Mouse (Mus musculus): Measurements from ENCODE around the gene Zfp217. TPM values are rescaled to one million over a fixed set of nuclear protein-coding genes. Genes with fewer than 3 reads are reported as not detected.
A peak's percentile ranks its signal among the peaks of the same experiment; 100 is the strongest.

The Zfp217 gene
- polyA plus RNA-seq, 1 experiment from 2014 or later = 2.8 TPM

- no peak overlapping the region for H3K4me3 ChIP-seq
- WGBS = 81% methylated on average over 5 of the region's 5 CpGs
- DNase-seq (ENCODE audit: low spot score) = no peak
- no peaks in the 10 kb centered on the region for H3K9me3 ChIP-seq (replicated peaks)
- peaks cover 22% of the 10 kb centered on the region for H3K36me3 ChIP-seq
- H3K27ac ChIP-seq (replicated peaks) = no peak overlapping the region
- H3K27me3 ChIP-seq (ENCODE audit: low read depth, poor library complexity, severe bottlenecking) = no peaks in the 10 kb centered on the region
- H3K4me1 ChIP-seq = no peaks in the 10 kb centered on the region
Measured at GRCm38 (mm10) chr2:170103341-170103740, 44.6 kb downstream of the Zfp217 start.

GRCm38 (mm10) chr2:170101932-170102331, 46.0 kb downstream of the Zfp217 start:
- Histone ChIP-seq H3K4me1 (no peaks in the 10 kb centered on the region), H3K4me3 (no peak overlapping the region), H3K27me3 (ENCODE audit: low read depth, poor library complexity, severe bottlenecking) (no peaks in the 10 kb centered on the region), H3K27ac (replicated peaks) (no peak overlapping the region), H3K9me3 (replicated peaks) (no peaks in the 10 kb centered on the region), H3K36me3 (peaks cover 9% of the 10 kb centered on the region)
- WGBS = 76% methylated on average over 7 of the region's 7 CpGs
- no peak for DNase-seq (ENCODE audit: low spot score)

- Histone ChIP-seq H3K4me1 (no peaks in the 10 kb centered on the region), H3K27ac (replicated peaks) (peak overlapping the region; percentile 46; the same call in 1 of the 2 replicates), H3K27me3 (ENCODE audit: low read depth, poor library complexity, severe bottlenecking) (no peaks in the 10 kb centered on the region), H3K4me3 (no peak overlapping the region), H3K9me3 (replicated peaks) (no peaks in the 10 kb centered on the region), H3K36me3 (peaks cover under 1% of the 10 kb centered on the region; the same call in 1 of the 2 replicates)
- DNase-seq (ENCODE audit: low spot score) = peak; percentile 92
- 5% methylated on average over 12 of the region's 12 CpGs for WGBS
Measured at GRCm38 (mm10) chr2:170101132-170101531, 46.8 kb downstream of the Zfp217 start.

GRCm38 (mm10) chr2:170094871-170095270, 53.0 kb downstream of the Zfp217 start:
- H3K27me3 ChIP-seq (ENCODE audit: low read depth, poor library complexity, severe bottlenecking) = no peaks in the 10 kb centered on the region
- WGBS = 92% methylated on average over 9 of the region's 9 CpGs
- no peaks in the 10 kb centered on the region for H3K36me3 ChIP-seq
- DNase-seq (ENCODE audit: low spot score) = no peak
- no peak overlapping the region for H3K4me3 ChIP-seq
- H3K4me1 ChIP-seq = no peaks in the 10 kb centered on the region
- no peaks in the 10 kb centered on the region for H3K9me3 ChIP-seq (replicated peaks)
- H3K27ac ChIP-seq (replicated peaks) = no peak overlapping the region

GRCm38 (mm10) chr2:170094220-170094619, 53.7 kb downstream of the Zfp217 start:
- Histone ChIP-seq H3K9me3 (replicated peaks) (no peaks in the 10 kb centered on the region), H3K36me3 (no peaks in the 10 kb centered on the region), H3K4me1 (no peaks in the 10 kb centered on the region), H3K27me3 (ENCODE audit: low read depth, poor library complexity, severe bottlenecking) (no peaks in the 10 kb centered on the region), H3K27ac (replicated peaks) (no peak overlapping the region), H3K4me3 (no peak overlapping the region)
- DNase-seq (ENCODE audit: low spot score) = no peak
- 92% methylated on average over 17 of the region's 17 CpGs for WGBS

- WGBS = 88% methylated on average over 10 of the region's 10 CpGs
- no peak overlapping the region for H3K4me3 ChIP-seq
- H3K27ac ChIP-seq (replicated peaks) = no peak overlapping the region
- H3K4me1 ChIP-seq = peaks cover 6% of the 10 kb centered on the region
- no peaks in the 10 kb centered on the region for H3K27me3 ChIP-seq (ENCODE audit: low read depth, poor library complexity, severe bottlenecking)
- no peaks in the 10 kb centered on the region for H3K9me3 ChIP-seq (replicated peaks)
- no peak for DNase-seq (ENCODE audit: low spot score)
- H3K36me3 ChIP-seq = no peaks in the 10 kb centered on the region
Measured at GRCm38 (mm10) chr2:170091563-170092443, 56.1 kb downstream of the Zfp217 start.

- Histone ChIP-seq H3K27ac (replicated peaks) (no peak overlapping the region), H3K27me3 (ENCODE audit: low read depth, poor library complexity, severe bottlenecking) (no peaks in the 10 kb centered on the region), H3K4me1 (no peaks in the 10 kb centered on the region), H3K9me3 (replicated peaks) (no peaks in the 10 kb centered on the region), H3K4me3 (no peak overlapping the region), H3K36me3 (no peaks in the 10 kb centered on the region)
- no peak for DNase-seq (ENCODE audit: low spot score)
- 59% methylated on average over 15 of the region's 15 CpGs for WGBS
Measured at GRCm38 (mm10) chr2:170078442-170079017, 69.4 kb downstream of the Zfp217 start.

GRCm38 (mm10) chr2:170078041-170078440, 69.9 kb downstream of the Zfp217 start:
- H3K36me3 ChIP-seq = no peaks in the 10 kb centered on the region
- no peaks in the 10 kb centered on the region for H3K9me3 ChIP-seq (replicated peaks)
- H3K27me3 ChIP-seq (ENCODE audit: low read depth, poor library complexity, severe bottlenecking) = no peaks in the 10 kb centered on the region
- no peak overlapping the region for H3K27ac ChIP-seq (replicated peaks)
- H3K4me3 ChIP-seq = no peak overlapping the region
- DNase-seq (ENCODE audit: low spot score) = no peak
- WGBS = 94% methylated on average over 10 of the region's 10 CpGs
- H3K4me1 ChIP-seq = no peaks in the 10 kb centered on the region

GRCm38 (mm10) chr2:170076941-170077490, 70.9 kb downstream of the Zfp217 start:
- DNase-seq (ENCODE audit: low spot score) = no peak
- Histone ChIP-seq H3K27me3 (ENCODE audit: low read depth, poor library complexity, severe bottlenecking) (no peaks in the 10 kb centered on the region), H3K36me3 (no peaks in the 10 kb centered on the region), H3K27ac (replicated peaks) (no peak overlapping the region), H3K4me3 (no peak overlapping the region), H3K9me3 (replicated peaks) (no peaks in the 10 kb centered on the region), H3K4me1 (no peaks in the 10 kb centered on the region)
- WGBS = 81% methylated on average over 6 of the region's 6 CpGs

GRCm38 (mm10) chr2:170070641-170071241, 77.2 kb downstream of the Zfp217 start:
- WGBS = 74% methylated on average over 15 of the region's 15 CpGs

GRCm38 (mm10) chr2:170069976-170070375, 77.9 kb downstream of the Zfp217 start:
- Histone ChIP-seq H3K4me1 (no peaks in the 10 kb centered on the region), H3K36me3 (no peaks in the 10 kb centered on the region), H3K27ac (replicated peaks) (no peak overlapping the region), H3K9me3 (replicated peaks) (peaks cover 1% of the 10 kb centered on the region; the same call in 1 of the 2 replicates), H3K27me3 (ENCODE audit: low read depth, poor library complexity, severe bottlenecking) (no peaks in the 10 kb centered on the region), H3K4me3 (no peak overlapping the region)
- no peak for DNase-seq (ENCODE audit: low spot score)
- 89% methylated on average over 5 of the region's 5 CpGs for WGBS

More at GRCm38 (mm10) chr2:170070641-170071241, 77.2 kb downstream of the Zfp217 start:
- H3K36me3 ChIP-seq = no peaks in the 10 kb centered on the region
- H3K9me3 ChIP-seq (replicated peaks) = no peaks in the 10 kb centered on the region; the same call in 1 of the 2 replicates
- H3K27ac ChIP-seq (replicated peaks) = no peak overlapping the region
- no peak overlapping the region for H3K4me3 ChIP-seq
- H3K4me1 ChIP-seq = no peaks in the 10 kb centered on the region
- DNase-seq (ENCODE audit: low spot score) = no peak
- H3K27me3 ChIP-seq (ENCODE audit: low read depth, poor library complexity, severe bottlenecking) = no peaks in the 10 kb centered on the region

- 79% methylated on average over 3 of the region's 3 CpGs for WGBS
- no peaks in the 10 kb centered on the region for H3K4me1 ChIP-seq
- H3K4me3 ChIP-seq = no peak overlapping the region
- DNase-seq (ENCODE audit: low spot score) = no peak
- H3K27ac ChIP-seq (replicated peaks) = no peak overlapping the region
- no peaks in the 10 kb centered on the region for H3K27me3 ChIP-seq (ENCODE audit: low read depth, poor library complexity, severe bottlenecking)
- no peaks in the 10 kb centered on the region for H3K36me3 ChIP-seq
- peaks cover 6% of the 10 kb centered on the region; the same call in 1 of the 2 replicates for H3K9me3 ChIP-seq (replicated peaks)
Measured at GRCm38 (mm10) chr2:170062378-170062777, 85.5 kb downstream of the Zfp217 start.
